ENCODE assay signal across 10 mouse cellular contexts in genomic region chr1:62743064-62743694, GRCm38 (mm10). TPM values are rescaled to one million over a fixed set of nuclear protein-coding genes. Genes with fewer than 3 reads are reported as not detected.
DNase-seq lines count a peak whose midpoint lies in the region; ATAC-seq and TF ChIP-seq lines count a peak whose summit lies in the region.
"Had no signal": no experiment of that assay in that cellular context is flagged by ENCODE, and none has a peak within 500 bp of the region (broad histone marks: within the 10 kb centered on the region; RNA-seq: fewer than 3 reads in every experiment).

No protein-coding gene starts in this region.

- WGBS in intestine, embryonic 15.5 days, result 41% methylated on average over 8 of the region's 8 CpGs
- WGBS in intestine, embryonic 16.5 days, result 40% methylated on average over 8 of the region's 8 CpGs
- WGBS in forebrain, postnatal 0 days, result 10% methylated on average over 8 of the region's 8 CpGs

- ATAC-seq in intestine, embryonic 15.5 days, result 0 out of 2 replicates have a peak, but pooled peaks have one; percentile 41
- no peak for ATAC-seq in intestine, embryonic 16.5 days
- ATAC-seq in forebrain, postnatal 0 days, result peak; percentile 75
- ATAC-seq: inflammation-experienced regulatory T-cells, adult 6 months; liver, embryonic 12.5 days had no signal

- H3K36me3 ChIP-seq in intestine, embryonic 15.5 days, result peaks cover 14% of the 10 kb centered on the region; the same call in 1 of the 2 replicates
- peaks cover 4% of the 10 kb centered on the region for H3K36me3 ChIP-seq in intestine, embryonic 16.5 days (ENCODE audit: control insufficient read depth, insufficient read depth, low read length)
- peaks cover 5% of the 10 kb centered on the region for H3K36me3 ChIP-seq in forebrain, postnatal 0 days (ENCODE audit: insufficient read depth)
- H3K36me3 ChIP-seq: liver, embryonic 12.5 days had no signal

- no peak for TF ChIP-seq CTCF in forebrain, postnatal 0 days (IDR thresholded peaks at IDR 0.05; ENCODE audit: low read depth)

- H3K27me3 ChIP-seq in intestine, embryonic 15.5 days (replicated peaks), result no peaks in the 10 kb centered on the region
- H3K27me3 ChIP-seq in intestine, embryonic 16.5 days (replicated peaks; ENCODE audit: control insufficient read depth, insufficient read depth, low read length), result no peaks in the 10 kb centered on the region
- H3K27me3 ChIP-seq in forebrain, postnatal 0 days (ENCODE audit: insufficient read depth, low read length), result no peaks in the 10 kb centered on the region
- H3K27me3 ChIP-seq: liver, embryonic 12.5 days had no signal

- H3K27ac ChIP-seq in intestine, embryonic 15.5 days, result no peak overlapping the region
- H3K27ac ChIP-seq in intestine, embryonic 16.5 days (ENCODE audit: low read length), result no peak overlapping the region
- H3K27ac ChIP-seq in forebrain, postnatal 0 days (ENCODE audit: low read depth, low read length), result 0 out of 2 replicates have a peak overlapping the region, but pooled peaks have one; percentile 21
- H3K27ac ChIP-seq: liver, embryonic 12.5 days had no signal

- H3K9me3 ChIP-seq in intestine, embryonic 15.5 days, result no peaks in the 10 kb centered on the region
- no peaks in the 10 kb centered on the region for H3K9me3 ChIP-seq in intestine, embryonic 16.5 days (ENCODE audit: control insufficient read depth, low read length)
- H3K9me3 ChIP-seq in forebrain, postnatal 0 days (ENCODE audit: low read length), result no peaks in the 10 kb centered on the region
- H3K9me3 ChIP-seq: liver, embryonic 12.5 days had no signal

- no peaks in the 10 kb centered on the region for H3K4me1 ChIP-seq in intestine, embryonic 15.5 days (replicated peaks)
- no peaks in the 10 kb centered on the region for H3K4me1 ChIP-seq in intestine, embryonic 16.5 days (ENCODE audit: control insufficient read depth, insufficient read depth, low read length)
- H3K4me1 ChIP-seq in forebrain, postnatal 0 days (ENCODE audit: insufficient read depth), result no peaks in the 10 kb centered on the region
- H3K4me1 ChIP-seq: liver, embryonic 12.5 days had no signal

- no peak overlapping the region for H3K4me2 ChIP-seq in intestine, embryonic 15.5 days (replicated peaks)
- no peak overlapping the region for H3K4me2 ChIP-seq in intestine, embryonic 16.5 days (ENCODE audit: low read depth, low read length)
- H3K4me2 ChIP-seq in forebrain, postnatal 0 days (ENCODE audit: low read depth), result no peak overlapping the region
- H3K4me2 ChIP-seq: liver, embryonic 12.5 days had no signal

- peak; percentile 81 for DNase-seq in brain, adult 2 months (ENCODE audit: low read depth, low spot score)
- DNase-seq in forebrain, postnatal 0 days, result no peak
- peak; percentile 52 for DNase-seq in neural tube, embryonic 10.5 days (ENCODE audit: extremely low spot score, low spot score)
- DNase-seq in adipocyte (ENCODE audit: low spot score), result no peak
- DNase-seq in gastrocnemius, adult 18-20 months (ENCODE audit: low spot score), result no peak
- DNase-seq in cerebellum, adult 11-12 months, result no peak

- H3K4me3 ChIP-seq in intestine, embryonic 15.5 days (replicated peaks), result no peak overlapping the region
- H3K4me3 ChIP-seq in intestine, embryonic 16.5 days (ENCODE audit: low read length), result no peak overlapping the region
- no peak overlapping the region for H3K4me3 ChIP-seq in forebrain, postnatal 0 days (ENCODE audit: low read depth, low read length)
- H3K4me3 ChIP-seq: liver, embryonic 12.5 days had no signal

- H3K9ac ChIP-seq in intestine, embryonic 15.5 days, result no peak overlapping the region
- H3K9ac ChIP-seq in intestine, embryonic 16.5 days (ENCODE audit: low read depth, low read length), result no peak overlapping the region
- no peak overlapping the region for H3K9ac ChIP-seq in forebrain, postnatal 0 days
- H3K9ac ChIP-seq: liver, embryonic 12.5 days had no signal

RNA-seq across cellular contexts. Expression of gene Nrp2, which starts 40.1 kb away (rescaled TPM):
- 28.3 and 31.1 TPM in 2 replicates for polyA plus RNA-seq in intestine, embryonic 15.5 days (2015; fragmentation: Nextera tagmentation; extraction: Ambion mirVana)
- 23.0 and 23.7 TPM in 2 replicates for polyA plus RNA-seq in intestine, embryonic 16.5 days (2015; fragmentation: Nextera tagmentation; extraction: Ambion mirVana)
- total RNA-seq in forebrain, postnatal 0 days (2014; rRNA removed), result 63.2 and 120 TPM in 2 replicates
- 16.1 and 31.6 TPM in 2 replicates for polyA plus RNA-seq in forebrain, postnatal 0 days (2015; fragmentation: Nextera tagmentation; extraction: Ambion mirVana)
- 1 to 10 TPM; 3.7 to 8.0 TPM for total RNA-seq in gastrocnemius, adult 18-20 months (2021)

Comparison
In these comparisons a context has a peak if more than half of its experiments do, and no peak if none do; other contexts are left out.
1. DNase-seq: peak in brain, adult 2 months (single experiment) and neural tube, embryonic 10.5 days (single experiment); none in forebrain, postnatal 0 days (single experiment), adipocyte (single experiment), gastrocnemius, adult 18-20 months (single experiment) and cerebellum, adult 11-12 months (single experiment).